Mouse (Mus musculus) heart, embryonic 15.5 days (tissue): Measurements from ENCODE around the gene Spin2-ps6. TPM values are rescaled to one million over a fixed set of nuclear protein-coding genes. Genes with fewer than 3 reads are reported as not detected.
"Not testable (repeated sequence)": the region's sequence is repeated elsewhere in the genome, so short reads cannot be mapped to it uniquely, and the experiment has no call there.

Experiments used
- ATAC-seq: fragments of 200-750 bp; cut with Nextera tagmentation; replicated peaks from 2 replicates; pipeline ENCODE4 v1.8.0; 2017; ENCODE audit warnings: low read depth, moderate TSS enrichment; ENCODE audit not compliant: insufficient number of reproducible peaks, insufficient read depth, low FRiP score
- H3K27ac ChIP-seq: fragments of 300-500 bp; sonication (generic); 2 replicates; pipeline ENCODE4 v1.5.1; 2015; ENCODE audit warnings: mild to moderate bottlenecking, inconsistent platforms
- H3K27me3 ChIP-seq: fragments of 300-500 bp; sonication (generic); 2 replicates; pipeline ENCODE4 v1.6.1; 2015; ENCODE audit warnings: inconsistent platforms
- H3K36me3 ChIP-seq: fragments of 300-500 bp; sonication (generic); 2 replicates; pipeline ENCODE4 v1.6.1; 2015; ENCODE audit warnings: mild to moderate bottlenecking, inconsistent platforms
- H3K4me1 ChIP-seq: fragments of 300-500 bp; sonication (generic); replicated peaks from 2 replicates; pipeline ENCODE4 v1.6.1; 2015; ENCODE audit warnings: inconsistent platforms
- H3K4me2 ChIP-seq: fragments of 300-500 bp; sonication (generic); 2 replicates; pipeline ENCODE4 v1.6.1; 2015; ENCODE audit warnings: inconsistent platforms, mild to moderate bottlenecking, moderate library complexity
- H3K4me3 ChIP-seq: fragments of 300-500 bp; sonication (generic); 2 replicates; pipeline ENCODE4 v1.5.1; 2015; ENCODE audit warnings: mild to moderate bottlenecking, inconsistent platforms
- H3K9ac ChIP-seq: fragments of 300-500 bp; sonication (generic); 2 replicates; pipeline ENCODE4 v1.6.1; 2015; ENCODE audit warnings: mild to moderate bottlenecking, inconsistent platforms
- H3K9me3 ChIP-seq: fragments of 300-500 bp; sonication (generic); replicated peaks from 2 replicates; pipeline ENCODE4 v1.6.1; 2016; ENCODE audit warnings: inconsistent platforms
- WGBS: fragments of 180-500 bp; shearing (Covaris S2); methylation state at CpG from one replicate; pipeline ENCODE4 v1.1.7; 2015; ENCODE audit warnings: mixed read lengths; 5-methylcytosine and 5-hydroxymethylcytosine counted together
- polyA plus RNA-seq: library from polyadenylated mRNA; unstranded; fragments of >200 nt; fragmentation: Nextera tagmentation; extraction: Ambion mirVana; gene quantifications from 2 replicates; pipeline ENCODE4 v1.2.1, GENCODE M21; 2015

The Spin2-ps6 gene
- polyA plus RNA-seq: not detected in 2 replicates

DNA sequence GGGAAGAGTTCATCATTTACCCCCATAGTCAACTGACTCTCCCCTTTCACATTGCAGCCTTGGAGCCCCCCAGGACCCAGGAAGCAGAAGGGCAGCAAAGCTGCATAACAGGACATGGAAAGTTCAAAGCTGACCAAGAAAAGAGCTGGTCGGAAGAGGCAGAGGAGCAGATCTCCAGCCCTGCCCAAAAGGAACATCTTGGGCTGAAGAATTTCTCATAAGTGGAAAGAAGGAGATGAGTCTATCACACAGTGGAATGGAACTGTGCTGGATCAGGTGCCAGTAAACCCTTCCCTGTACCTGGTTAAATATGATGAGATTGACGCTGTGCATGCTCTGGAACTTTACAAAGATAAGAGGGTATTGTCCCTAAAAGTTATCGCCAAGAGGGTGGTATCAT lies at the start of gene Spin2-ps6:
TSS of gene Spin2-ps6 (plus strand) at position 301 of the 400 bp plus-strand sequence.
- not testable (repeated sequence) for H3K36me3 ChIP-seq, H3K4me1 ChIP-seq, H3K4me2 ChIP-seq, H3K9ac ChIP-seq, H3K27me3 ChIP-seq, H3K9me3 ChIP-seq, H3K27ac ChIP-seq, H3K4me3 ChIP-seq, ATAC-seq
- WGBS: 69% methylated on average over 1 of the region's 3 CpGs

Other genes with a start within 250 kb of the Spin2-ps6 start
- not detected in 2 replicates for gene Btbd35f12, start 78.5 kb downstream of the Spin2-ps6 start, polyA plus RNA-seq